Mouse (Mus musculus): ENCODE measurements around the gene Kntc1.
"Not testable (repeated sequence)": the region's sequence is repeated elsewhere in the genome, so short reads cannot be mapped to it uniquely, and the experiment has no call there.

Gene Kntc1

GRCm38 (mm10) chr5:123749065-123750064, at the start of gene Kntc1, which contains the start of gene Rsrc2:
Gene Kntc1, plus strand, starts transcription at chr5:123749716.
Gene Rsrc2, minus strand, starts transcription at chr5:123749414.
- in situ Hi-C loops (cut with MboI): loop anchor here (25.0 kb wide), 1 partner anchor 338 kb away; the partner anchor contains the start of gene Abcb9

GRCm38 (mm10) chr5:123700625-123701024, 48.9 kb upstream of the Kntc1 start:
- in situ Hi-C loops (cut with MboI): no loop called here

GRCm38 (mm10) chr5:123708598-123708997, 40.9 kb upstream of the Kntc1 start:
- in situ Hi-C loops (cut with MboI): no loop called here

GRCm38 (mm10) chr5:123709571-123709970, 39.9 kb upstream of the Kntc1 start:
- in situ Hi-C loops (cut with MboI): no loop called here

- in situ Hi-C loops (cut with MboI): no loop called here
Observed at GRCm38 (mm10) chr5:123713782-123714181, 35.7 kb upstream of the Kntc1 start.

GRCm38 (mm10) chr5:123714622-123715021, 34.9 kb upstream of the Kntc1 start:
- in situ Hi-C loops (cut with MboI): no loop called here

GRCm38 (mm10) chr5:123720328-123721311, 28.9 kb upstream of the Kntc1 start, which contains the start of gene Zcchc8:
Gene Zcchc8, minus strand, starts transcription at chr5:123721100.
- in situ Hi-C loops (cut with MboI): no loop called here

GRCm38 (mm10) chr5:123723816-123724215, 25.7 kb upstream of the Kntc1 start:
- in situ Hi-C loops (cut with MboI): not testable (repeated sequence)

GRCm38 (mm10) chr5:123730981-123731380, 18.5 kb upstream of the Kntc1 start:
- in situ Hi-C loops (cut with MboI): loop anchor here (25.0 kb wide), 1 partner anchor 356 kb away; the partner anchor contains the start of gene Abcb9

GRCm38 (mm10) chr5:123744358-123744757, 5.2 kb upstream of the Kntc1 start:
- in situ Hi-C loops (cut with MboI): loop anchor here (25.0 kb wide), 1 partner anchor 343 kb away; the partner anchor contains the start of gene Abcb9

- in situ Hi-C loops (cut with MboI): loop anchor here (25.0 kb wide), 1 partner anchor 341 kb away; the partner anchor contains the start of gene Abcb9
Observed at GRCm38 (mm10) chr5:123746253-123746652, 3.3 kb upstream of the Kntc1 start.

GRCm38 (mm10) chr5:123747604-123748003, 1.9 kb upstream of the Kntc1 start:
- in situ Hi-C loops (cut with MboI): loop anchor here (25.0 kb wide), 1 partner anchor 340 kb away; the partner anchor contains the start of gene Abcb9

- in situ Hi-C loops (cut with MboI): loop anchor here (25.0 kb wide), 1 partner anchor 339 kb away; the partner anchor contains the start of gene Abcb9
Observed at GRCm38 (mm10) chr5:123748339-123749064, 1.0 kb upstream of the Kntc1 start.

GRCm38 (mm10) chr5:123765506-123765905, 16.0 kb downstream of the Kntc1 start:
- in situ Hi-C loops (cut with MboI): no loop called here

GRCm38 (mm10) chr5:123766455-123766854, 16.9 kb downstream of the Kntc1 start:
- in situ Hi-C loops (cut with MboI): not testable (repeated sequence)

GRCm38 (mm10) chr5:123773441-123773840, 23.9 kb downstream of the Kntc1 start:
- in situ Hi-C loops (cut with MboI): no loop called here

- in situ Hi-C loops (cut with MboI): no loop called here
Observed at GRCm38 (mm10) chr5:123780716-123781115, 31.2 kb downstream of the Kntc1 start.

- in situ Hi-C loops (cut with MboI): no loop called here
Observed at GRCm38 (mm10) chr5:123781864-123782263, 32.3 kb downstream of the Kntc1 start.

- in situ Hi-C loops (cut with MboI): no loop called here
Observed at GRCm38 (mm10) chr5:123788976-123789375, 39.5 kb downstream of the Kntc1 start.

GRCm38 (mm10) chr5:123793081-123793480, 43.6 kb downstream of the Kntc1 start:
- in situ Hi-C loops (cut with MboI): no loop called here

GRCm38 (mm10) chr5:123806334-123806733, 56.8 kb downstream of the Kntc1 start:
- in situ Hi-C loops (cut with MboI): no loop called here
